Mouse (Mus musculus): Measurements from ENCODE around the gene Tm9sf3. TPM values are rescaled to one million over a fixed set of nuclear protein-coding genes. Genes with fewer than 3 reads are reported as not detected.
"Not testable (repeated sequence)": the region's sequence is repeated elsewhere in the genome, so short reads cannot be mapped to it uniquely, and the experiment has no call there.

The Tm9sf3 gene
- 99.0 and 108 TPM in 2 replicates for total RNA-seq (2014; rRNA removed)
- polyA plus RNA-seq (2015; fragmentation: Nextera tagmentation; extraction: Ambion mirVana), result 67.4 and 68.1 TPM in 2 replicates

- no peak for TF ChIP-seq CTCF (IDR thresholded peaks at IDR 0.05; ENCODE audit: low read depth)
- peak; percentile 95 for ATAC-seq
- peak; percentile 94 for DNase-seq (ENCODE audit: low spot score)
- 1% methylated on average over 45 of the region's 98 CpGs for WGBS
- peak within 1 kb of the TSS; percentile 84 for H3K4me2 ChIP-seq (ENCODE audit: low read depth, low read length)
- no peaks in the 10 kb centered on the region for H3K27me3 ChIP-seq (ENCODE audit: insufficient read depth, low read length)
- peak within 1 kb of the TSS; percentile 81 for H3K4me3 ChIP-seq (ENCODE audit: low read length)
- H3K9ac ChIP-seq (replicated peaks; ENCODE audit: low read length), result peak within 1 kb of the TSS; percentile 93
- peak within 1 kb of the TSS; percentile 98 for H3K27ac ChIP-seq
- 0 out of 2 replicates have a peak, but pooled peaks cover 4% of the 10 kb centered on the region for H3K4me1 ChIP-seq (ENCODE audit: insufficient read depth, low read length)
- H3K36me3 ChIP-seq (ENCODE audit: insufficient read depth, low read length), result no peaks in the 10 kb centered on the region
- H3K9me3 ChIP-seq (ENCODE audit: low read length), result no peaks in the 10 kb centered on the region
These were observed at the start of gene Tm9sf3 for GRCm38 (mm10) chr19:41263630-41264295. TSS of gene Tm9sf3 (minus strand) at chr19:41263997.

- H3K9me3 ChIP-seq (ENCODE audit: low read length); H3K36me3 ChIP-seq (ENCODE audit: insufficient read depth, low read length); H3K4me3 ChIP-seq (ENCODE audit: low read length); DNase-seq (ENCODE audit: low spot score); ATAC-seq; H3K4me2 ChIP-seq (ENCODE audit: low read depth, low read length); H3K9ac ChIP-seq (replicated peaks; ENCODE audit: low read length); H3K27ac ChIP-seq; H3K4me1 ChIP-seq (ENCODE audit: insufficient read depth, low read length); H3K27me3 ChIP-seq (ENCODE audit: insufficient read depth, low read length): not testable (repeated sequence)
- 92% methylated on average over 8 of the region's 8 CpGs for WGBS
These were observed 48.8 kb upstream of the Tm9sf3 start for GRCm38 (mm10) chr19:41312587-41312986.

DNA sequence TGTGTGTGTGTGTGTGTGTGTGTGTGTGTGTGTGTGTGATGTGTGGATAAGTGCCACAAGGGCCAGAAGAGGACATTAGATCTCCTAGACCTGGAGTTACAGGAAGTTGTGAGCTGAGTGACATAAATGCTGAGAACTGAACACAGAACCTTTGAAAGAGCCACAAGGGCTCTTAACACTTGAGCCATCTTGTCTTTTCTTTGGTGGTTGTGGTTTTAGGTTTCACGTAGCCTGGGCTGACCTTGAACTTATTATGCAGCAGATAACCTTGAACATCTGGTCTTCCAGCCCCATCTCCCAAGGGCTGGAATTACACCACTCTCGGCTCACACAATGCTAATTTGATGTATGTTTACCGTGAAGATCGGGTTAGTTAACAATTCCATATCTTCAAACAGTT is 48.2 kb upstream of the Tm9sf3 start:
- Histone ChIP-seq H3K9ac (replicated peaks; ENCODE audit: low read length) (no peak overlapping the region), H3K9me3 (ENCODE audit: low read length) (no peaks in the 10 kb centered on the region), H3K36me3 (ENCODE audit: insufficient read depth, low read length) (no peaks in the 10 kb centered on the region), H3K4me2 (ENCODE audit: low read depth, low read length) (no peak overlapping the region), H3K4me3 (ENCODE audit: low read length) (no peak overlapping the region), H3K4me1 (ENCODE audit: insufficient read depth, low read length) (no peaks in the 10 kb centered on the region), H3K27me3 (ENCODE audit: insufficient read depth, low read length) (no peaks in the 10 kb centered on the region), H3K27ac (no peak overlapping the region)
- WGBS, result 78% methylated on average over 4 of the region's 4 CpGs
- TF ChIP-seq CTCF (IDR thresholded peaks at IDR 0.05; ENCODE audit: low read depth), result no peak
- ATAC-seq (no peak), DNase-seq (ENCODE audit: low spot score) (no peak)

GRCm38 (mm10) chr19:41310971-41311703 is 47.3 kb upstream of the Tm9sf3 start:
- ATAC-seq (peak; percentile 93), DNase-seq (ENCODE audit: low spot score) (peak; percentile 65)
- Histone ChIP-seq H3K27ac (no peak overlapping the region), H3K9me3 (ENCODE audit: low read length) (no peaks in the 10 kb centered on the region), H3K9ac (replicated peaks; ENCODE audit: low read length) (0 out of 2 replicates have a peak overlapping the region, but pooled peaks have one; percentile 3), H3K4me3 (ENCODE audit: low read length) (peak overlapping the region; percentile 22), H3K4me2 (ENCODE audit: low read depth, low read length) (peak overlapping the region; percentile 55), H3K36me3 (ENCODE audit: insufficient read depth, low read length) (no peaks in the 10 kb centered on the region), H3K4me1 (ENCODE audit: insufficient read depth, low read length) (no peaks in the 10 kb centered on the region), H3K27me3 (ENCODE audit: insufficient read depth, low read length) (no peaks in the 10 kb centered on the region)
- TF ChIP-seq CTCF (IDR thresholded peaks at IDR 0.05; ENCODE audit: low read depth), result no peak
- WGBS, result 17% methylated on average over 20 of the region's 20 CpGs

- no peak overlapping the region for H3K4me2 ChIP-seq (ENCODE audit: low read depth, low read length)
- DNase-seq (ENCODE audit: low spot score) (no peak), ATAC-seq (no peak)
- H3K9me3 ChIP-seq (ENCODE audit: low read length), result no peaks in the 10 kb centered on the region
- H3K4me1 ChIP-seq (ENCODE audit: insufficient read depth, low read length), result no peaks in the 10 kb centered on the region
- no peak overlapping the region for H3K27ac ChIP-seq
- no peak for TF ChIP-seq CTCF (IDR thresholded peaks at IDR 0.05; ENCODE audit: low read depth)
- H3K4me3 ChIP-seq (ENCODE audit: low read length), result no peak overlapping the region
- 65% methylated on average over 3 of the region's 3 CpGs for WGBS
- no peak overlapping the region for H3K9ac ChIP-seq (replicated peaks; ENCODE audit: low read length)
- H3K27me3 ChIP-seq (ENCODE audit: insufficient read depth, low read length), result no peaks in the 10 kb centered on the region
- H3K36me3 ChIP-seq (ENCODE audit: insufficient read depth, low read length), result no peaks in the 10 kb centered on the region
These were observed 40.1 kb upstream of the Tm9sf3 start for GRCm38 (mm10) chr19:41303933-41304332.

- no peak for TF ChIP-seq CTCF (IDR thresholded peaks at IDR 0.05; ENCODE audit: low read depth)
- no peaks in the 10 kb centered on the region for H3K9me3 ChIP-seq (ENCODE audit: low read length)
- H3K27me3 ChIP-seq (ENCODE audit: insufficient read depth, low read length), result no peaks in the 10 kb centered on the region
- H3K4me1 ChIP-seq (ENCODE audit: insufficient read depth, low read length), result no peaks in the 10 kb centered on the region
- H3K9ac ChIP-seq (replicated peaks; ENCODE audit: low read length), result no peak overlapping the region
- DNase-seq (ENCODE audit: low spot score) (no peak), ATAC-seq (no peak)
- no peaks in the 10 kb centered on the region for H3K36me3 ChIP-seq (ENCODE audit: insufficient read depth, low read length)
- H3K27ac ChIP-seq, result no peak overlapping the region
- no peak overlapping the region for H3K4me2 ChIP-seq (ENCODE audit: low read depth, low read length)
- H3K4me3 ChIP-seq (ENCODE audit: low read length), result no peak overlapping the region
- WGBS, result 79% methylated on average over 6 of the region's 6 CpGs
These were observed 39.6 kb upstream of the Tm9sf3 start for GRCm38 (mm10) chr19:41303433-41303832.

DNA sequence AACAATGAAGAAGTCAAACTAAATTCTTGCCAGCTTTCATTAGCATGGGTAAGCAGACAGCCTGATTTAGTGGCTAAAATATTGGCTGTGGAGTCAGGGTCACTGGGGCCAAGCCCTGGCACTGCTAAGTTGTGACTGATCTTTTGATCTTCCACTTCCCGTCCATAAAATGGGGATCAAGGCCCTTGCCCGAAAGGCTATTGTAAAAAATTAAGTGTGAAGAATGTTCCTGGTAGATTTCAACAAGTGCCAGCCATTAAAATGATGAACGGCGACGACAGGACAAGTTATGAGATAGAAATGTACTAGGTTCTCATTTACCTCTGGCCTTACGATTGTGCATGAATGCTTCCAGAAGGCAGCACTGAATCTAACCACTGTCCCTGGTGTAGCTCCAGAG is 38.1 kb upstream of the Tm9sf3 start:
- H3K4me3 ChIP-seq (ENCODE audit: low read length), result no peak overlapping the region
- no peak for ATAC-seq
- H3K27ac ChIP-seq, result no peak overlapping the region
- no peaks in the 10 kb centered on the region for H3K36me3 ChIP-seq (ENCODE audit: insufficient read depth, low read length)
- H3K9me3 ChIP-seq (ENCODE audit: low read length), result no peaks in the 10 kb centered on the region
- H3K9ac ChIP-seq (replicated peaks; ENCODE audit: low read length), result no peak overlapping the region
- H3K27me3 ChIP-seq (ENCODE audit: insufficient read depth, low read length), result no peaks in the 10 kb centered on the region
- H3K4me2 ChIP-seq (ENCODE audit: low read depth, low read length), result no peak overlapping the region
- TF ChIP-seq CTCF (IDR thresholded peaks at IDR 0.05; ENCODE audit: low read depth), result no peak
- WGBS, result 75% methylated on average over 6 of the region's 6 CpGs
- no peaks in the 10 kb centered on the region for H3K4me1 ChIP-seq (ENCODE audit: insufficient read depth, low read length)
- DNase-seq (ENCODE audit: low spot score), result no peak
